Mouse (Mus musculus): ENCODE data around the gene Ston2.

Ston2 gene

DNA sequence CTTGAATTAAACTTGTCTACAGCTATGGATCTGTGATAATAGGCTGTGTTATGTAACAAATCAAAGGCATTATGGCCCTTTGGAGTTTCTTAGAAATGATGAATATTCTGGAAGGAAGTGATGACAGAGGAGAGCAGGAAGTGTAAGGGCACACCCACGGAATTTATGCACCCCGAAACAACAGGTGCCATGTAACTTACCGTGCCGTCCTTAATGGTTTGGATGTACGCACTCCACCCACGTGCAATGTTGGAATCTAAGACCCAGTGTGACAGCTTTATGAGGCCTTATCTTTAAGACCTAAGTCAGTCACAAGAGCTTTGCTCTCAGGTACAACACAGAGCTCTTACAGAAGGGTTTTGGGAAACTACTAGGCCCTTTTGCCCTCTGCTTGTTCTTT, 124.9 kb downstream of the Ston2 start:
- no peak for DNase-seq (ENCODE audit: extremely low spot score)

DNA sequence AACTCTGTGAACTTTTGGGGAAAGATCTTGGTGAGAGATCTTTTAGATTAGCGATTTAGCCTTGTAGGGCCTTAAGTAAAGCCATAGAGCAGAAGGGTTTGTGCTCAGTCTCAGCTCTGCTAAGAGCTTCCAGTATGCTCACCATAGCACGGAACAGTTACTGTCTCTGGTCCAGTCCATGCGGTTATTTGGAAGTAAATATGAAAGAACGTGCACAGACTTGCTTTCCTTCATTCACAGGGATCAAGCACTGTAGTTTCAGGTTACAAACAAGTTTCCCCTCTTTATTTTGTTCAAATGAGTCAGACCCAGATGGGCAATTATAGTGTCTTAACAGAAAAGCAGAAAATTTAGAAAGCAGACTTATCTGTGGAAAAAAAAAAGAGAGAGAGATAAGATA, 125.3 kb downstream of the Ston2 start:
- DNase-seq (ENCODE audit: extremely low spot score): no peak

DNA sequence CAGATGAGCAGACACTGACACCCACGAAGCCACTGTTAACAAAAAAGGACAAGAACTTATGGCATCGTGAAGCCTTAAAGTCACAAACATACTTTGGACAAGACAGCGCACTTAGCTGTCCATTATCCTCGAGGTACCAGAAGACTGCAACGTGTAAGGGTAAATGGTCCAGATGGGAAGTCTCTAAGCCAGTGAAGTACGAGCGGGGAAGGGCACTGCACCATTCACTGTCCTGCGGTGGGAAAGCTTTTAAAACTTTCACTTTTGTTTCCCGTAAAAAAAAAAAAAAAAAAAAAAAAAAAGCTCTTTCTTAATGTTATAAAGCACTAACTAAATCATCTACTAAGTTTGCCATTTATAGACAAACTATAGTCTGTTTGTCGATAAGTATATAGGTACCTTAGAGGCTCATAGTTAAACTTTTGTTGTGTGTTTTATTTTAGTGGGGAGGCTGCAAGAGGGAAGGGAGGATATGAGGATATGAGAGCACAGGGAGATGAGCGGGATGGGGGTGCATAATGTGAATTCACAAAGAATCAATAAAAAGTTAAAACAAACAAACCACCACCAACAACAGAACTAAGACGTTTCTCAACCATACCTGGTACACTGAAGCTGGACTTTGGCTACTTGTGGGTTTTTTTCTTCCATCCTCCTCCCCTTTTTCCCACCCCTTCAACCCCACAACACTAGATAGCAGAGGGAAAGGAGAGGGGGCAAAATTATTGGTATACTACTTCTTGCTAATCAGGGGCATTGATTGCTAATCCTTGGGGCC, 127.4 kb downstream of the Ston2 start:
- DNase-seq (ENCODE audit: extremely low spot score): no peak

DNA sequence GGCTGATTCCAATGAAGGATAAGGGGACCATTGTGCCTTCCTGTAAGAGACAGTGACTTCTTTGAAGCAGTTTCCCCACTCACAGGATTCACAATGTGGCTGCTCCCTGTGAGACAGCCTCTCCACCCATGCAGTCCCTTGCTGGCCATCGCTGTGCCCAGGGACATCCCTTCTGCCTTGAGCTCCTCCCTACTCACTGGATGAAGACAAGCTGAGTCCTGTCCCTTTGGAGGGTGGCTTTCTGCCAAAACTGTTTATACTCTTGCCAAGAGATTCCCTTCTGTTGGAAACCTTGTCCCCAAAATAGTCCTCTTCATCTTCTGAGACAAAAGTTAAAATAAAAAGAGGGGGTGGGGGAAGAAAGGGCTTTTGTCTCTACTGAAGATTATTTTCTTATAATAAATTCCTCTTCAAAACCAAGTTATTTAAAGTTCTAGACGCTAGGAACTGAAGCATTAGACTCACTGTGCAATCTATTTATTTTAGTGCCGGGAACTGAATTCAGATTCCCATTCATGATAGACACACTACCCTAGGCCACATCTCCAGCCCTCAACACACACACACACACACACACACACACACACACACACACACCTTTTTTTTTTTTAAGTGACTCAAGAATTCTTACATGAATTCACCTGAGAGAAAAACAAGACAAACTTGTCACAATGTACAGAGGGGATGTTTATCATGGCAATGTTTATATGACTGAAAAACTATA, 133.6 kb downstream of the Ston2 start:
- no peak for DNase-seq (ENCODE audit: extremely low spot score)

DNA sequence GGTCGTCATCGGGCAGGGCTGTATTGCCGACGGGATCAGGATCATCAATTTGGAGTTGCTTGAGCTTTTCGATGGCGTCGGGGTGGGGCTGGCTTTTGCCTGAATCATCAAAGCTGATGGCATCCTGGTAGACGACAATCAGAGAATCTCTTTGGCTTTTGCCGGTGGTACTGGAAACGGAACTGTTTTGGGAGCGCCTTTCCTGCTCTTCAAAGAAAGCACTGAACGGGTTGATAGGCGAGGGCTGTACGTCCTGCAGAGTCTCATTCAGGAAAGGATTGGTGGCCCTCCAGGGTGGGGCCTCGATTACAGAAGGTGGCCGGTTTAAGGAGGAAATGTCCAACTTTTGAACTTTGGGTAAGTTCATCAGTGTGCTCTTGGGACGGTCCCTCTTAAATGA, 139.8 kb downstream of the Ston2 start:
- DNase-seq (ENCODE audit: extremely low spot score): no peak

DNA sequence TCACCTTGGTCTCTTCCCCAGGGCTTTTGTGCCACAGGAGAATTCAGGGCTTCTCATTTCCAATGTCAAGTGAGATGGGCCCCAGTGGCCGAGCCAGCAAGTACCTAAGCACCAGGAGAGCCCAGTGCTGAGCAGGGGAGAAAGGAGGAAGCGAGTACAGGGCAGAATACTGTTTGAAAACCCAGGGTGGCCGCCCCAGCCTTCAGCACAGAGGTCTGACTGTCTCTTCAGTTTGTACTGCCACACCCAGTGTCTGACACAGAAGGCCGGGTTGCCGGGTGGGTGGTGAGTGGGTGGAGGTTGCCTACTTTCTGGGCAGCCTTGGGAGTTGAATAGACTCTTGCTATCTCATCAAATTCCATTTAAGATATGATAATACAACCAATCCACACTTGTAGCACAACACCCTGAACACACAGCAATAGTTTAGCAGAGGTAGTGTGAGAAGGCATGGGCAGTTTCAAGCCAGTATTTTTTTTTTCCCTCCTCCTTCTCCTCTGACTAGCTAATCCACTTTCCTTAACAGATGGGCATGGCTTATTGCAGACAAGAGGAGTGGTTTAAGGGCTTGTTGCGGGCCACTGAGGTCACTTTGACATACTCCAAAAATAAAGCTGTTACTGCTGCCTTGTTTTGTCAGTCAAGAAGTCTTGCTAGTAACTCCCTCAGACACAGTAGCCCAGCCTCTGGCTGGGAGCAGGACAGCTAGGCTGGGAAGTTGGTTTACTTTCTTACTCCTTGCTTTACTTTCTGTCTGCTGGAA, 142.6 kb downstream of the Ston2 start:
- no peak for DNase-seq (ENCODE audit: extremely low spot score)

DNA sequence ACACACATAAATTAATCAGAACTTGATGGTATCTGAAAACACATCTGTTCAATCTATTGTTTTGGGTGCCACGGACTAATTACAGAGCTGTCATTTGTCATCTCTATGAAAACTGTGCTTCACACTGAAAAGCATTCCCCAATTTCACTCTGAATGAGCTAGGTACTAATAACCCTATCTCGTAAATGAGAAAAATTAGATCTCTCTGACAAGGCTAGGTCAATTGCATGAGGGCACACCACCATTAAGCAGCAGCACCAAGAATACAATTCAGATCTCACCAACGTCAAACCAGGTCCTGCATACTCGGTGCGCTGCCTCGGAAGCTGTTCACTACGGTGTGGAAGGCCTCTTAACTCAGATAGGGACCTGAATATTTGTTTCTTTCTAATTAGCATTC, 145.0 kb downstream of the Ston2 start:
- DNase-seq (ENCODE audit: extremely low spot score): no peak

DNA sequence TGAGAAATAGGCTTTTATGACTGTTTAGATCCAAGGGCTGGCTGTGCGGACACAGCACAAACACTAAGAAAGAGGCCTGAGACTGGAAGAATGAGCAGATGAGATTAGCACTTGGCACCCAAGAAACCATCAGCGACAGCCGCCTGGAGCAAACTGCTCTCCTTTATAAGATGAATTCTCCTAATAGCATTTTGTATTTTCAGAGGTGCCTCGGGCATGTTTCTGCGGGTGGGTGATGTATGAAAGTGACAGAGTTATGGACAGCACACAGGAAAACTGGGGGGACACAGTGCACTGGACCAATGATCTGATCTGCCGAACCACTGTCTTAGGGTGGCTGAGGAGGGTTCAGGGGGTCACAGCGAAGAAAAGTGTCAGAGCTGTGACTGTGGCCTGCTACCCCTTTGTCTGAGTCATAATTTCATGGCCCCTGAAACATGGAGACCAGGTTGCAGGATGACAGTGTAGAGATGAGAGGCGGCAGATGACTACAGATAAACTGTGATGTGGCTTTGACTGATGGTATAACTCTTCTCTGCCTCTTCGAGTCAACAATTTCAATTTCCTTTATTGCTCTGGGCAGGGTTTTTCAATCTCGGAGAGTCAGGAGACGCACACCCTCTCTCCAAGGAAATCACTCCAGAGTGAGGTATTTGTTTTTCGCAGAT, 145.6 kb downstream of the Ston2 start:
- DNase-seq (ENCODE audit: extremely low spot score): no peak

DNA sequence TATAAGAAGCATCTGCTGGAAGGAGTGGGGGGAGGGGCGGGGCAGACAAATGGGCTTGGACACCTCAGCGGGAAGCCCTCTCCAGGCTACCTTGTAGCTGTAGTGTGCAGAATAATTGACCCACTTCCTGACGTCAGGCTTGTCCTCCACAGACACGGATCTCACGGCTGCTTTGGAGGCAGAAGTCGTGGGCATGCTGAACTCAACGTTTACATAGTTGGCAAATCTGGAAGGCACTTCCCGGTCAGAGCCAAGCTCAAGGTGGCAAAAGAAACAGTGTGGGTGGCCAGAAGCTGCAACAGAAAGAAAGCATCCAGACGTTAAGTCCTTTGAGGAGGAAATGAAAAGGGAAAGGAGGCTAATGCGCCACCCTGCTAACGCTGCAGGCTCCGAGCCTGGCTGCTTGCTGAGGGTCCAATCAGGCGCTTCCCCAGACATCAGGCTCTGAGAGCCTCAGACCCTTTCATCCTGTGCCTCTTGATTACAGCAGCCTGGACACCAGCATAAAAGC, 146.5 kb downstream of the Ston2 start:
- DNase-seq (ENCODE audit: extremely low spot score): peak; percentile 41

DNA sequence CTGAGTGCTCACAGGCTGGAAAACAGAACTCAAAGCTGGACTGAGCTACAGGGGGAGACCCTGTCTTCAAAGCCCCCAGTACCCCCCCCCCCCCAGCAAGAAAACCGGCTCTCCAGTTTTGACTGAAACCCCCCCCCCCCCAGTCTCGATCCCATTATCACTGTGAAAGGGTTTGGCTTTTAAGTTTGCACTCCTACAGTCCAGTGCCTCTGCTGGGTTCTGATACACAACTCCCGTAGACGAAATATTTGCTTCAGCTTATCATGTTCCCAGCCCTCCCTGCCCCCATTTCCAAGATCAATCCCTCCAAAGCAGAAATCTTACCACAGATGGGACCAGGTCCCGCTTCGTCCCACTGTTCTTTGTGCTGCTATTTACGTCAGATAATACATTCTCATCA, 147.1 kb downstream of the Ston2 start:
- DNase-seq (ENCODE audit: extremely low spot score): no peak

DNA sequence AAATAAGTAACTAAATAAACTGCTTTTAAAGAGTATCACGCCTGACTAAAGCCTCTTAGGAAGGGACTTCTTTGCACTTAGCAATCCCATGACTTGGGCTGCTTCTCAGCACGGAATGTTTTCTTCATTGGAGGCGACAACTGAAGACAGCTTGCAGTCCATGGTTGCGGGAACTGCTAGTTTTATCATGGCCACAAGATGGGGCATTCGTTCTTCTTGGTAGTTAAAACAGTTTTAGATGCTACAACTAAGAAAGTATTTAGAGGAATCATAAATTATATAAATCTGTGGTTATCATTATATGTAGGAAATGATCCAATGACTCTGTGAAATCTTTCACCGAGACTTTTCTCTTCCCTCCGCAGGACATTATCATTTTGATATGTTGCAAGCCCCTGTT, 147.5 kb downstream of the Ston2 start:
- peak; percentile 39 for DNase-seq (ENCODE audit: extremely low spot score)

DNA sequence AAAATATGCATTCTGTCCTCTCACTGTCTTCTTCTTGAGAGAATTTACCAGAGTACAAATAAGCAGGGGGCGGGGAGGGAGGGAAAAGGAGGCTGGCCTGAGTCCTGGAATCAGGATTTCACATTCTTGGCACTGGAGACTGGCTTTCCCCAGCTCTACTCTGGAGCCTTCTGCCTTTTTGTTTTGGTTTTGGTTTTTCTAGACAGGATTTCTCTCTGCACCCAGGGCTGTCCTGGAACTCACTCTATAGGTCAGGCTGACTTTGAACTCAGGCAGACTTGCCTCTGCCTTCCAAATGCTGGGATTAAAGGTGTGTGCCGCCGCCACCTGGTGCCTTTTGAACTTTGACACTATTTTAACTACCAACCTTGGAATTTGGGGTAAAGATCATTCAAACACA, 149.8 kb downstream of the Ston2 start:
- DNase-seq (ENCODE audit: extremely low spot score): no peak

DNA sequence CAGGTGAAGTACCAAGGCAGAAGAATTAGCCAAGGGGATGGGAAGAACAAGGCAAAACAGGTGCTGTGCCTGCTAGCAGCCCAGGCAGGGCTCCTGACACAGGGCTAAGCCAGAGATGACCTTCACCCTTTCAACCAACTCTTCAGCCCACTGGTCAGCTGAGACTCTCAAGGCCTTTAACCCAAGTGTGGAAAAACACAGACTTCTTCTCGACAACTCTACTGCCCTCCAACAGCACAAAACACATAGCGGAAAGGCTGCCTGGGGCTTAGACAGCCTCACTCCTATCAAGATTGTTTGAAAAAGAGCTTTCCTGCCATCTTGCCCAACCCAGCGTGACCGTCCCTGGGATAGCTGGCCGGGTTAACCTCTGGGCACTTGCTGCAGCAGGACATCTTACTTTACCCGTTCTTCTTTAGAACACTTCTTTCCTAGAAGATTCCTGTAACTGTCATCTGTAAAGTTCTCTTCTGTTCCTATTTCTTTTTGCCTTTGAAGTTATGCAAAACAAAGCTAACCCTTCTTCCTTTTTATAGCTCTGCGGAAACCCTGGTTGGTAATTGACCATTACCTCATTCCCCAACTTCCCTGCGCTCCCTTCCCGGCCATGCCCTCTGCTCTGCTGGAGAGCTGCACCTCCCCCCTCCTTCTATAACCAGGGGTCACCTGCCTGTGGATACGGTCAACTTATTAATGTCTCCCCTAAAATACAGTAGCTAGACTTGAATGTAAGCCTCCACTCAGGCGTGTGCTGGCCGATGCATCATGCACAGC, 150.9 kb downstream of the Ston2 start:
- DNase-seq (ENCODE audit: extremely low spot score): no peak

DNA sequence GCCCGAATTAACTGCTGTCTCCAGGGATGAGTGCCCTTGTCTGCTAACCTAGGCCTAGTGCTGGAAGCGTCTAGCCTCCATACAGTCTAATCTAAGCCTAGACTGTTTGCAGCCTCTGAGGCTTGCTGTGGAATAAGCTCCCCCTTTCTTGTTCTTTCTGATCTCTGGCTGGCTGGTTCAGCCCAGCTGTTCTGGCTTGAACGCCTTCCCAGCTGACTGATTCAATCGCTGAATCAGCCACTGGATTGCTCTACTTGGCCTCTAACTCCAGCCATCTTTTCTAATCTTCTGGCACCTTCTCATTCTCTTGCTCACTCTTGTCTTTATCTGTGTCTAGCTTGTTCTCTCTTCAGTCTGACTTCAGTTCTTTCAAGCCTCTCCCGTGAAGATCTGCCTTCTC, 161.7 kb downstream of the Ston2 start:
- no peak for DNase-seq (ENCODE audit: extremely low spot score)

DNA sequence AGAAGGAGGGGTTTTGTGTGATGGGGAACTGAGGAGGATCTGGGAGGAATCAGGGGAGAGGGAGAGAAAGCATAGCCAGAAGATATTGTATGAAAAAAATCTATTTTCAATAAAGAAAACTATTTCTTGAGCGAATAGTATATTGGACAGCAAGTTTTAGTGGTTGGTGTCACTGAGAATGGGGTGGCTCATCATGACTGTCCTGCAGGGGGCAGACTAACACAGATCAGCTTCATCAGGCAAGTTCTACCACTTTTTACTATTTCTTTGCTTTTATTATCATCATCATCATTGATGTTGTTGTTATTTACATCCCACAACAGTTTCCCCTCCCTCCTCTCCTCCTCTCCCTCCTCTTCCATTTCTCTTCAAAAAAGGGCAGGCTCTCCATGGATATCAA, 163.2 kb downstream of the Ston2 start:
- DNase-seq (ENCODE audit: extremely low spot score): no peak

DNA sequence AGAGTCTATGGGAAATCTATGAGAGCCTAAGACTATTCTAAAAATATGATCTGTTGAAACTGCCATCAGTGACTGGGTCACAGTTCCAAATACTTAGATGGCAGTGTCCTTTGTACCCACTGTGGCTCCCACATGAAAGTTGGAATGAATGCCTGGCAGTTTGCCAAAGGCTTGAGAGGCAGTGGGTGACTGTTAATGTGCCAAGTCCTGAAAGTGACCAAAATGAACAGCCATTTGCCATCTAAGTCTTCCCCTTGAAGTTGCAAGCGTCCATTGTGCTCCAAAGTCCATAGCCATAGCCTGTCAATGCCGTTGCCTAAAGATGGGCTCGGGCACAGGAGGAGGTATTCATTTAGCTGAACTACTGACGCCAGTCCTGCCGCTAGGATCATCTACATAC, 178.8 kb downstream of the Ston2 start:
- no peak for DNase-seq (ENCODE audit: extremely low spot score)

DNA sequence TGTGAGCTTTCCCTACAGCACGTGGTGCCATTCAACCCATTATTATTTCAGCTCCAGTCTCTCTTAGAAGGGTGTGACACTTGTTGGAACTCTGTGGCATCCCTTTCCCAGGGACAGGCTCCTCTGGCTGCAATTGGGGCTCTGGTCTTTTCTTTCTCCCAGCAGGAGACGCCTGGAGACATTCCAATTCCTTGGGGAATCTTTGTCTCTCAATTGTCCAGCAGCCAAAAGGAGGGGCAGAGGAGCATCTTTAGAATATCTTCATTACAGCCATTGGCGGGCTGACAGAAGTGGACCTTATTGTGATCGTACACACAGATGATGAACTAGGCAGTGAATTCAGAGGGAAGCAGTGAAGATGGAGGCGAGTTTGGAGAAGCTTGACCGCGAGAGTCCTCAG, 180.5 kb downstream of the Ston2 start:
- DNase-seq (ENCODE audit: extremely low spot score): no peak

DNA sequence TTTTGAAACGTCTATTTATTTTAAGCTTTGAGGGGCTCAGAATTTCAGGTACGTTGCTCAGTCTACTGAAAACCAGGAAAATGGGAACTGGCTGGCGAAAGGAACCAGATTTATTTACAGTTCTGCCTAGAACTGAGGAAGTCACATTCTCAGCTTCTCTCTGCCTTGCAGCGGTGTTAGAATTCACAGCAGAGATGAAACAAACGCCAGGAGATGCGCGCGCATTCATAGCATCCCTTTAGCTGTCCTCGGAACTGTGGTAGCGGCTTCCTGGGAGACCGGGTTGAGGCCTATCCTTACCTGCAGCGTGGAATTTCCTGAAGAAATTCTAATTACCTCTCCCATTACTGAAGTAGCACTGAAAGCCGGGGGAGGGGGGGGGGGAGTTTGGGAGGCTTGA, 181.5 kb downstream of the Ston2 start:
- no peak for DNase-seq (ENCODE audit: extremely low spot score)

DNA sequence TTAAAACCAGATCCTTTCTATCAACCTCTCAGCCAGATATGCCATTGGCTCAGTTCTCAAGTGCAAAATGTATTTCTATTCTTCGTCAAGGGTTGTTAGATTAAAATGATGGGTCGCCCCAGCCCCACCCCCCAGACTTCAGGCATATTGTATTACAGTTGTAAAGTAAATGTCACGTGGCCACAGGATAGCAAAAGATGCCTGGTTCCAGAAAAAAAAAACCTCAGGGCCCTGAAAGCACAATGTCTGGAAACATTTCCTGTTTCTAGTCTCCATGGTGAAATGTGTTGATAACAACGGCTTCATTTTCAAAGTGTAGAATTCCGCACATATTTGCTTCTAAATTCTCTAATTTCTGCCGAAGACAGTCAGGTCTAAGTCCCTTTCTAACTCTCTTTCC, 183.6 kb downstream of the Ston2 start:
- DNase-seq (ENCODE audit: extremely low spot score): no peak

DNA sequence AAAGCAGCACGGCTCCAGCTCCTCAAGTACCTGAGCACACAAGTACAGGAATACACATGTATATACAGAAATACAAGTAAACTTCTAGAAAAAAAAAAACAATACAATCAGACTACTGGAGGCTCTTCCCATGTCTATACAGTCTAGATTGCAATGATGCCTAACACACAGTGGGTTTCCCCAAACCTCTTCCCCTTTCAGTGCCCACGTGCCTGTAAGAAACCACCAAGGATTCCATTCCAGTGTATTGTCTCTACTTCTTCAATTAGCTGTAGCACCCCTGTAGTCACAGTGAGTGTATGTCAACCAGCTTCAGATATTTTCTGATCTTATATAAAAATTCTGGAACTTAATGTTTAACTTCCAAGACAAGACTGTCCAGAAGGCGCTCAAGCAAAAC, 196.1 kb downstream of the Ston2 start:
- no peak for DNase-seq (ENCODE audit: extremely low spot score)

DNA sequence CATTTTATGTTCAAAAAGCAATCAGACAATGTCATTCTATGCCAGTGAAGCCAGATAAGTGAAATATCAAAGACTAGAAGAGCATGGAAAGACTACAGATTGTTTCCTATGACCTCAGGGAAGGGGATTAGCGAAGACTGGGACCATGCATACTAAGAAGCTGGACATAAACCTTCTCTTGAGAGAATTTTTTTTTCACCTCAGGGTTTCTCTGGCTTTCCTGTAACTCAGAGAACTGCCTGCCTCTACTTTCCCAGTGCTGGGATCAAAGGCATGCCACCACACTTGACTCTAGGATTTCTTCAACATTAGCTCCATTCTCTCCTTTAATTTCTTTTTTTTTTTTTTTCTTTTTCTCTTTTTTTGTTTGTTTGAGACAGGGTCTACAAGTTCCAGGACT, 197.0 kb downstream of the Ston2 start:
- no peak for DNase-seq (ENCODE audit: extremely low spot score)
